Mouse (Mus musculus) lung, postnatal 4 days (tissue): ENCODE data around the gene Tmem229a.

ENCODE experiments used
- DNase-seq, 2 experiments: peaks; one replicate each; pipeline ENCODE4 v3.0.0; 2021

The Tmem229a gene

GRCm38 (mm10) chr6:24955946-24956585 lies at the start of gene Tmem229a:
Tmem229a (minus strand) TSS chr6:24956297.
- peak; percentile 5 to 46 for DNase-seq

- no peak for DNase-seq
Measured at GRCm38 (mm10) chr6:24993754-24994153, 37.7 kb upstream of the Tmem229a start.

GRCm38 (mm10) chr6:24989836-24990235 lies 33.7 kb upstream of the Tmem229a start:
- no peak for DNase-seq

GRCm38 (mm10) chr6:24976176-24976575 lies 20.1 kb upstream of the Tmem229a start:
- DNase-seq, result no peak

- no peak for DNase-seq
Measured at GRCm38 (mm10) chr6:24968471-24969223, 12.6 kb upstream of the Tmem229a start.

GRCm38 (mm10) chr6:24967726-24968125 lies 11.6 kb upstream of the Tmem229a start:
- no peak for DNase-seq

- DNase-seq, result no peak
Measured at GRCm38 (mm10) chr6:24966010-24966682, 10.0 kb upstream of the Tmem229a start.

- no peak for DNase-seq
Measured at GRCm38 (mm10) chr6:24963754-24964153, 7.7 kb upstream of the Tmem229a start.

- no peak for DNase-seq
Measured at GRCm38 (mm10) chr6:24956586-24956973, 483 bp upstream of the Tmem229a start.

- DNase-seq, result peak; percentile 8 to 30
Measured at GRCm38 (mm10) chr6:24955131-24955945, 759 bp downstream of the Tmem229a start.

GRCm38 (mm10) chr6:24954126-24954525 lies 2.0 kb downstream of the Tmem229a start:
- DNase-seq, result no peak

- no peak for DNase-seq
Measured at GRCm38 (mm10) chr6:24952341-24952740, 3.8 kb downstream of the Tmem229a start.

- no peak for DNase-seq
Measured at GRCm38 (mm10) chr6:24950669-24951068, 5.4 kb downstream of the Tmem229a start.

GRCm38 (mm10) chr6:24925076-24925785 lies 30.9 kb downstream of the Tmem229a start:
- no peak for DNase-seq

- no peak for DNase-seq
Measured at GRCm38 (mm10) chr6:24913591-24913990, 42.5 kb downstream of the Tmem229a start.

- no peak for DNase-seq
Measured at GRCm38 (mm10) chr6:24910728-24911105, 45.4 kb downstream of the Tmem229a start.

GRCm38 (mm10) chr6:24910016-24910727 lies 45.9 kb downstream of the Tmem229a start:
- no peak for DNase-seq

GRCm38 (mm10) chr6:24907824-24908223 lies 48.3 kb downstream of the Tmem229a start:
- no peak for DNase-seq

- no peak for DNase-seq
Measured at GRCm38 (mm10) chr6:24905101-24905500, 51.0 kb downstream of the Tmem229a start.
